Mouse (Mus musculus) neural tube, embryonic 13.5 days (tissue): ENCODE results near the gene Tenm4. TPM values are rescaled to one million over a fixed set of nuclear protein-coding genes. Genes with fewer than 3 reads are reported as not detected.
A peak's percentile ranks its signal among the peaks of the same experiment; 100 is the strongest.

Source experiments
- ATAC-seq: fragments of 200-750 bp; cut with Nextera tagmentation; 2 replicates; pipeline ENCODE4 v1.8.0; 2017; ENCODE audit warnings: low read depth, mild to moderate bottlenecking, moderate TSS enrichment, moderate library complexity
- H3K27ac ChIP-seq: fragments of 300-500 bp; sonication (generic); replicated peaks from 2 replicates; pipeline ENCODE4 v1.5.1; 2015; ENCODE audit warnings: moderate library complexity, mild to moderate bottlenecking, inconsistent platforms
- H3K27me3 ChIP-seq: fragments of 300-500 bp; sonication (generic); 2 replicates; pipeline ENCODE4 v1.6.1; 2015; ENCODE audit warnings: mild to moderate bottlenecking, inconsistent platforms
- H3K36me3 ChIP-seq: fragments of 300-500 bp; sonication (generic); 2 replicates; pipeline ENCODE4 v1.6.1; 2015; ENCODE audit warnings: mild to moderate bottlenecking, inconsistent platforms
- H3K4me1 ChIP-seq: fragments of 300-500 bp; sonication (generic); replicated peaks from 2 replicates; pipeline ENCODE4 v1.6.1; 2015; ENCODE audit warnings: inconsistent platforms
- H3K4me2 ChIP-seq: fragments of 300-500 bp; sonication (generic); 2 replicates; pipeline ENCODE4 v1.6.1; 2015; ENCODE audit warnings: inconsistent platforms, mild to moderate bottlenecking, moderate library complexity
- H3K4me3 ChIP-seq: fragments of 300-500 bp; sonication (generic); 2 replicates; pipeline ENCODE4 v1.5.1; 2015; ENCODE audit warnings: mild to moderate bottlenecking, inconsistent platforms
- H3K9ac ChIP-seq: fragments of 300-500 bp; sonication (generic); 2 replicates; pipeline ENCODE4 v1.6.1; 2015; ENCODE audit warnings: moderate library complexity, mild to moderate bottlenecking, inconsistent platforms
- H3K9me3 ChIP-seq: fragments of 300-500 bp; sonication (generic); 2 replicates; pipeline ENCODE4 v1.6.1; 2016; ENCODE audit warnings: inconsistent platforms
- WGBS: fragments of 180-500 bp; shearing (Covaris S2); methylation state at CpG from one replicate; pipeline ENCODE4 v1.1.7; 2015; 5-methylcytosine and 5-hydroxymethylcytosine counted together
- polyA plus RNA-seq: library from polyadenylated mRNA; unstranded; fragments of >200 nt; fragmentation: Nextera tagmentation; extraction: Ambion mirVana; gene quantifications from 2 replicates; pipeline ENCODE4 v1.2.1, GENCODE M21; 2015

Tenm4 gene
- polyA plus RNA-seq, 1 experiment from 2014 or later, result 36.8 TPM

GRCm38 (mm10) chr7:96869079-96869810, 698.2 kb downstream of the Tenm4 start:
- H3K4me1 ChIP-seq, result peaks cover 34% of the 10 kb centered on the region
- ATAC-seq, result peak; percentile 42
- no peaks in the 10 kb centered on the region for H3K27me3 ChIP-seq
- H3K4me2 ChIP-seq, result no peak overlapping the region
- 0 out of 2 replicates have a peak overlapping the region, but pooled peaks have one; percentile 23 for H3K27ac ChIP-seq
- H3K9me3 ChIP-seq, result no peaks in the 10 kb centered on the region
- H3K4me3 ChIP-seq, result no peak overlapping the region
- no peak overlapping the region for H3K9ac ChIP-seq
- peaks cover 20% of the 10 kb centered on the region for H3K36me3 ChIP-seq
- WGBS, result 82% methylated on average over 16 of the region's 16 CpGs

GRCm38 (mm10) chr7:96870473-96870872, 699.4 kb downstream of the Tenm4 start:
- H3K9me3 ChIP-seq, result no peaks in the 10 kb centered on the region
- H3K27me3 ChIP-seq, result no peaks in the 10 kb centered on the region
- H3K4me3 ChIP-seq, result no peak overlapping the region
- no peak for ATAC-seq
- peaks cover 25% of the 10 kb centered on the region for H3K4me1 ChIP-seq
- H3K9ac ChIP-seq, result no peak overlapping the region
- H3K27ac ChIP-seq, result no peak overlapping the region; the same call in 1 of the 2 replicates
- H3K4me2 ChIP-seq, result no peak overlapping the region
- H3K36me3 ChIP-seq, result peaks cover 24% of the 10 kb centered on the region
- WGBS, result 82% methylated on average over 8 of the region's 8 CpGs

GRCm38 (mm10) chr7:96871031-96871430, 700.0 kb downstream of the Tenm4 start:
- Histone ChIP-seq H3K4me2 (no peak overlapping the region), H3K4me3 (no peak overlapping the region), H3K9me3 (no peaks in the 10 kb centered on the region), H3K27me3 (no peaks in the 10 kb centered on the region), H3K36me3 (peaks cover 24% of the 10 kb centered on the region), H3K9ac (no peak overlapping the region), H3K4me1 (peaks cover 20% of the 10 kb centered on the region), H3K27ac (no peak overlapping the region)
- no peak for ATAC-seq
- WGBS, result 60% methylated on average over 4 of the region's 4 CpGs

- no peak for ATAC-seq
- WGBS, result 89% methylated on average over 7 of the region's 7 CpGs
- H3K27me3 ChIP-seq, result no peaks in the 10 kb centered on the region
- H3K9ac ChIP-seq, result no peak overlapping the region
- H3K4me3 ChIP-seq, result no peak overlapping the region
- H3K27ac ChIP-seq, result no peak overlapping the region
- no peaks in the 10 kb centered on the region for H3K9me3 ChIP-seq
- no peak overlapping the region for H3K4me2 ChIP-seq
- peaks cover 9% of the 10 kb centered on the region for H3K36me3 ChIP-seq
- peaks cover 7% of the 10 kb centered on the region; the same call in 1 of the 2 replicates for H3K4me1 ChIP-seq
Observed at GRCm38 (mm10) chr7:96878511-96879276, 707.6 kb downstream of the Tenm4 start.

GRCm38 (mm10) chr7:96879593-96879992, 708.5 kb downstream of the Tenm4 start:
- Histone ChIP-seq H3K36me3 (0 out of 2 replicates have a peak, but pooled peaks cover under 1% of the 10 kb centered on the region), H3K4me1 (peaks cover 14% of the 10 kb centered on the region; the same call in 1 of the 2 replicates), H3K4me2 (no peak overlapping the region), H3K27me3 (no peaks in the 10 kb centered on the region), H3K27ac (peak overlapping the region; percentile 46; the same call in 1 of the 2 replicates), H3K9ac (no peak overlapping the region), H3K9me3 (no peaks in the 10 kb centered on the region), H3K4me3 (no peak overlapping the region)
- no peak for ATAC-seq
- WGBS, result 78% methylated on average over 6 of the region's 6 CpGs

GRCm38 (mm10) chr7:96880221-96880944, 709.3 kb downstream of the Tenm4 start:
- WGBS, result 83% methylated on average over 6 of the region's 6 CpGs
- H3K27ac ChIP-seq, result no peak overlapping the region
- peaks cover 14% of the 10 kb centered on the region; the same call in 1 of the 2 replicates for H3K4me1 ChIP-seq
- H3K27me3 ChIP-seq, result no peaks in the 10 kb centered on the region
- no peaks in the 10 kb centered on the region for H3K9me3 ChIP-seq
- ATAC-seq, result no peak
- H3K4me2 ChIP-seq, result no peak overlapping the region
- H3K36me3 ChIP-seq, result peaks cover 3% of the 10 kb centered on the region; the same call in 1 of the 2 replicates
- no peak overlapping the region for H3K9ac ChIP-seq
- H3K4me3 ChIP-seq, result no peak overlapping the region

- no peak overlapping the region for H3K4me2 ChIP-seq
- H3K9me3 ChIP-seq, result no peaks in the 10 kb centered on the region
- H3K4me3 ChIP-seq, result no peak overlapping the region
- no peak overlapping the region for H3K27ac ChIP-seq
- 93% methylated on average over 3 of the region's 3 CpGs for WGBS
- peaks cover 21% of the 10 kb centered on the region for H3K4me1 ChIP-seq
- H3K27me3 ChIP-seq, result no peaks in the 10 kb centered on the region
- H3K36me3 ChIP-seq, result peaks cover 9% of the 10 kb centered on the region; the same call in 1 of the 2 replicates
- no peak for ATAC-seq
- H3K9ac ChIP-seq, result no peak overlapping the region
Observed at GRCm38 (mm10) chr7:96883297-96883696, 712.3 kb downstream of the Tenm4 start.

GRCm38 (mm10) chr7:96887088-96887654, 716.1 kb downstream of the Tenm4 start:
- H3K36me3 ChIP-seq, result peaks cover 9% of the 10 kb centered on the region; the same call in 1 of the 2 replicates
- H3K9ac ChIP-seq, result no peak overlapping the region
- no peak overlapping the region for H3K4me3 ChIP-seq
- ATAC-seq, result no peak
- WGBS, result 63% methylated on average over 18 of the region's 18 CpGs
- no peak overlapping the region for H3K4me2 ChIP-seq
- no peaks in the 10 kb centered on the region for H3K9me3 ChIP-seq
- H3K4me1 ChIP-seq, result peaks cover 44% of the 10 kb centered on the region
- no peak overlapping the region for H3K27ac ChIP-seq
- no peaks in the 10 kb centered on the region for H3K27me3 ChIP-seq

GRCm38 (mm10) chr7:96889061-96890034, 718.3 kb downstream of the Tenm4 start:
- Histone ChIP-seq H3K36me3 (peaks cover 25% of the 10 kb centered on the region), H3K27me3 (no peaks in the 10 kb centered on the region), H3K9me3 (no peaks in the 10 kb centered on the region), H3K4me3 (no peak overlapping the region), H3K9ac (no peak overlapping the region), H3K27ac (peak overlapping the region; percentile 76), H3K4me1 (peaks cover 36% of the 10 kb centered on the region), H3K4me2 (no peak overlapping the region)
- ATAC-seq, result no peak
- WGBS, result 81% methylated on average over 18 of the region's 18 CpGs

- peak; percentile 29; the same call in 1 of the 2 replicates for ATAC-seq
Observed at GRCm38 (mm10) chr7:96890035-96890621, 719.1 kb downstream of the Tenm4 start.

More at GRCm38 (mm10) chr7:96890035-96890621, 719.1 kb downstream of the Tenm4 start:
- peaks cover 32% of the 10 kb centered on the region for H3K36me3 ChIP-seq
- H3K4me1 ChIP-seq, result peaks cover 36% of the 10 kb centered on the region
- 9% methylated on average over 7 of the region's 7 CpGs for WGBS
- no peak overlapping the region for H3K9ac ChIP-seq
- H3K27ac ChIP-seq, result peak overlapping the region; percentile 76
- H3K9me3 ChIP-seq, result no peaks in the 10 kb centered on the region
- H3K4me2 ChIP-seq, result no peak overlapping the region
- no peak overlapping the region for H3K4me3 ChIP-seq
- H3K27me3 ChIP-seq, result no peaks in the 10 kb centered on the region
